Mouse (Mus musculus) kidney, adult 2 months (tissue): Measurements from ENCODE around the gene Tesc.

ENCODE experiments used
- CTCF ChIP-seq: fragments of 200-500 bp; conservative IDR thresholded peaks from 2 replicates; pipeline ENCODE4 v1.5.1; 2011; ENCODE audit warnings: low read depth, mild to moderate bottlenecking, control low read depth, low read length, moderate library complexity, mixed read lengths; ENCODE audit not compliant: insufficient read depth, insufficient read length
- POLR2A ChIP-seq: fragments of 200-500 bp; IDR thresholded peaks from one replicate; pipeline ENCODE4 v1.6.1; 2011; ENCODE audit warnings: low read depth, low read length, control low read depth

GRCm38 (mm10) chr5:118076721-118077592 lies 49.4 kb downstream of the Tesc start:
- TF ChIP-seq CTCF (no peak), POLR2A (no peak)
